Mouse (Mus musculus): ENCODE measurements around the gene Rph3al.

DNA sequence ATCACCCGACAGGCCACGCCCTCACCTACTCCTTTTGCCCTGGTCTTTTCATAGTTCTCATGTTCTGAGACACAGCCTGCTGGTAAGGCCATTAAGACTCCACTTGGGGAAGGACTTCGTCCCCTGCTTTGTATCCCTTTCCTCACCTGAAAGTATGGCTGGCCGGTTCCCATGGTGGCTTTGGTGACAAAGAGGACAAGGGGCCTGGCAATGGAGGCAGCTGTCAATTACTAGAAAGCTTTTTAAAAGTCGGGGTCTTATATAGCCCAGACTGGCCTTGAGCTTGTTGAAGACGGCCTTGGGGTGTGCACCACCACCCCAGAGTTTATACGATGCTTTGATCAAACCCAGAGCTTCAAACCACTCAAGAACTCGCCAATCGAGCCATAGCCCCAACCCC is 39.7 kb downstream of the Rph3al start:
- no peak for TF ChIP-seq GATA1 (IDR thresholded peaks at IDR 0.05; ENCODE audit: low read length)
- TF ChIP-seq TAL1 (IDR thresholded peaks at IDR 0.05; ENCODE audit: low read length): no peak
